Mouse (Mus musculus) forebrain, embryonic 13.5 days (tissue): ENCODE results near the gene Tnni3. TPM values are rescaled to one million over a fixed set of nuclear protein-coding genes. Genes with fewer than 3 reads are reported as not detected.
"Not testable (repeated sequence)": the region's sequence is repeated elsewhere in the genome, so short reads cannot be mapped to it uniquely, and the experiment has no call there.

Experiments
- ATAC-seq: fragments of 200-750 bp; cut with Nextera tagmentation; 2 replicates; pipeline ENCODE4 v1.8.0; 2017
- H3K27ac ChIP-seq: fragments of 300-500 bp; sonication (generic); 2 replicates; pipeline ENCODE4 v1.5.1; 2015; ENCODE audit warnings: inconsistent platforms, mild to moderate bottlenecking, moderate library complexity
- H3K27me3 ChIP-seq: fragments of 300-500 bp; sonication (generic); 2 replicates; pipeline ENCODE4 v1.6.1; 2015; ENCODE audit warnings: mild to moderate bottlenecking, inconsistent platforms
- H3K36me3 ChIP-seq: fragments of 300-500 bp; sonication (generic); 2 replicates; pipeline ENCODE4 v1.6.1; 2015; ENCODE audit warnings: mild to moderate bottlenecking, inconsistent platforms; ENCODE audit not compliant: poor library complexity, severe bottlenecking
- H3K4me1 ChIP-seq: fragments of 300-500 bp; sonication (generic); 2 replicates; pipeline ENCODE4 v1.6.1; 2015; ENCODE audit warnings: inconsistent platforms
- H3K4me2 ChIP-seq: fragments of 300-500 bp; sonication (generic); 2 replicates; pipeline ENCODE4 v1.6.1; 2015; ENCODE audit warnings: inconsistent platforms, mild to moderate bottlenecking, moderate library complexity
- H3K4me3 ChIP-seq: fragments of 300-500 bp; sonication (generic); 2 replicates; pipeline ENCODE4 v1.5.1; 2015; ENCODE audit warnings: mild to moderate bottlenecking, inconsistent platforms
- H3K9ac ChIP-seq: fragments of 300-500 bp; sonication (generic); 2 replicates; pipeline ENCODE4 v1.6.1; 2015; ENCODE audit warnings: mild to moderate bottlenecking, inconsistent platforms
- H3K9me3 ChIP-seq: fragments of 300-500 bp; sonication (generic); replicated peaks from 2 replicates; pipeline ENCODE4 v1.6.1; 2016; ENCODE audit warnings: inconsistent platforms
- WGBS: fragments of 180-500 bp; shearing (Covaris S2); methylation state at CpG from one replicate; pipeline ENCODE4 v1.1.7; 2015; 5-methylcytosine and 5-hydroxymethylcytosine counted together
- polyA plus RNA-seq: library from polyadenylated mRNA; unstranded; fragments of >200 nt; fragmentation: Nextera tagmentation; extraction: Ambion mirVana; gene quantifications from 2 replicates; pipeline ENCODE4 v1.2.1, GENCODE M21; 2015

Tnni3 gene
- polyA plus RNA-seq = 0.89 and 4.9 TPM in 2 replicates

- WGBS = 64% methylated on average over 15 of the region's 15 CpGs
- ATAC-seq, H3K27ac ChIP-seq, H3K36me3 ChIP-seq, H3K4me2 ChIP-seq, H3K4me3 ChIP-seq, H3K9me3 ChIP-seq, H3K9ac ChIP-seq: not testable (repeated sequence)
- H3K27me3 ChIP-seq = peaks cover 31% of the 10 kb centered on the region
- H3K4me1 ChIP-seq = peaks cover 21% of the 10 kb centered on the region
Measured at GRCm38 (mm10) chr7:4524212-4524922, at the start of gene Tnni3. TSS of gene Tnni3 (minus strand) at chr7:4524229.

- ATAC-seq, H3K9ac ChIP-seq, H3K36me3 ChIP-seq, H3K4me3 ChIP-seq, H3K27me3 ChIP-seq, H3K4me2 ChIP-seq, H3K4me1 ChIP-seq, H3K27ac ChIP-seq, H3K9me3 ChIP-seq: not testable (repeated sequence)
- WGBS = 68% methylated on average over 2 of the region's 2 CpGs
Measured at GRCm38 (mm10) chr7:4572361-4572760, 48.3 kb upstream of the Tnni3 start.

- no peaks in the 10 kb centered on the region for H3K36me3 ChIP-seq
- no peak for ATAC-seq
- H3K27ac ChIP-seq = no peak overlapping the region
- 93% methylated on average over 3 of the region's 3 CpGs for WGBS
- H3K9me3 ChIP-seq = no peaks in the 10 kb centered on the region
- no peak overlapping the region for H3K9ac ChIP-seq
- no peaks in the 10 kb centered on the region for H3K4me1 ChIP-seq
- H3K4me3 ChIP-seq = no peak overlapping the region
- no peak overlapping the region for H3K4me2 ChIP-seq
- H3K27me3 ChIP-seq = no peaks in the 10 kb centered on the region
Measured at GRCm38 (mm10) chr7:4562660-4563059, 38.6 kb upstream of the Tnni3 start.

GRCm38 (mm10) chr7:4557167-4557560, 33.1 kb upstream of the Tnni3 start:
- Histone ChIP-seq H3K36me3 (no peaks in the 10 kb centered on the region), H3K9me3 (no peaks in the 10 kb centered on the region), H3K4me2 (peak overlapping the region; percentile 26), H3K4me3 (no peak overlapping the region), H3K9ac (no peak overlapping the region), H3K4me1 (no peaks in the 10 kb centered on the region), H3K27me3 (peaks cover 2% of the 10 kb centered on the region; the same call in 1 of the 2 replicates), H3K27ac (no peak overlapping the region)
- ATAC-seq = peak; percentile 54; the same call in 1 of the 2 replicates
- 76% methylated on average over 6 of the region's 6 CpGs for WGBS

- Histone ChIP-seq H3K9me3 (no peaks in the 10 kb centered on the region), H3K4me1 (no peaks in the 10 kb centered on the region), H3K27ac (no peak overlapping the region), H3K36me3 (no peaks in the 10 kb centered on the region), H3K9ac (no peak overlapping the region), H3K4me3 (no peak overlapping the region), H3K4me2 (peak overlapping the region; percentile 26), H3K27me3 (peaks cover 2% of the 10 kb centered on the region; the same call in 1 of the 2 replicates)
- peak; percentile 96 for ATAC-seq
- 22% methylated on average over 15 of the region's 15 CpGs for WGBS
Measured at GRCm38 (mm10) chr7:4556256-4557166, 32.5 kb upstream of the Tnni3 start.

GRCm38 (mm10) chr7:4547221-4547641, 23.2 kb upstream of the Tnni3 start, which contains the start of gene Syt5:
TSS of gene Syt5 (minus strand) at chr7:4547541.
- 4% methylated on average over 33 of the region's 33 CpGs for WGBS

GRCm38 (mm10) chr7:4546591-4547131, 22.6 kb upstream of the Tnni3 start:
- H3K4me2 ChIP-seq = peak overlapping the region; percentile 78
- H3K36me3 ChIP-seq = peaks cover 5% of the 10 kb centered on the region; the same call in 1 of the 2 replicates
- H3K4me3 ChIP-seq = peak overlapping the region; percentile 46
- peaks cover 17% of the 10 kb centered on the region for H3K4me1 ChIP-seq
- H3K27me3 ChIP-seq = no peaks in the 10 kb centered on the region
- no peaks in the 10 kb centered on the region for H3K9me3 ChIP-seq
- H3K9ac ChIP-seq = peak overlapping the region; percentile 62
- peak overlapping the region; percentile 67 for H3K27ac ChIP-seq
- ATAC-seq = peak; percentile 91
- 0% methylated on average over 26 of the region's 26 CpGs for WGBS

More at GRCm38 (mm10) chr7:4547221-4547641, 23.2 kb upstream of the Tnni3 start, which contains the start of gene Syt5:
- Histone ChIP-seq H3K36me3 (0 out of 2 replicates have a peak, but pooled peaks cover under 1% of the 10 kb centered on the region), H3K9me3 (no peaks in the 10 kb centered on the region), H3K9ac (peak within 1 kb of the TSS; percentile 62), H3K4me3 (peak within 1 kb of the TSS; percentile 46), H3K27ac (peak within 1 kb of the TSS; percentile 67), H3K27me3 (no peaks in the 10 kb centered on the region), H3K4me1 (peaks cover 17% of the 10 kb centered on the region), H3K4me2 (peak within 1 kb of the TSS; percentile 78)
- peak; percentile 84 for ATAC-seq

GRCm38 (mm10) chr7:4546050-4546449, 22.0 kb upstream of the Tnni3 start:
- Histone ChIP-seq H3K4me2 (peak overlapping the region; percentile 78), H3K9me3 (no peaks in the 10 kb centered on the region), H3K27me3 (no peaks in the 10 kb centered on the region), H3K9ac (peak overlapping the region; percentile 62), H3K4me1 (peaks cover 17% of the 10 kb centered on the region), H3K4me3 (peak overlapping the region; percentile 46), H3K36me3 (peaks cover 11% of the 10 kb centered on the region; the same call in 1 of the 2 replicates), H3K27ac (peak overlapping the region; percentile 67)
- 75% methylated on average over 15 of the region's 15 CpGs for WGBS
- peak; percentile 26 for ATAC-seq

GRCm38 (mm10) chr7:4542013-4542412, 18.0 kb upstream of the Tnni3 start:
- peaks cover 13% of the 10 kb centered on the region for H3K4me1 ChIP-seq
- no peak for ATAC-seq
- no peak overlapping the region for H3K4me2 ChIP-seq
- no peak overlapping the region for H3K9ac ChIP-seq
- H3K4me3 ChIP-seq = no peak overlapping the region
- no peaks in the 10 kb centered on the region for H3K9me3 ChIP-seq
- H3K27me3 ChIP-seq = no peaks in the 10 kb centered on the region
- WGBS = 46% methylated on average over 17 of the region's 17 CpGs
- H3K27ac ChIP-seq = no peak overlapping the region
- H3K36me3 ChIP-seq = peaks cover 27% of the 10 kb centered on the region; the same call in 1 of the 2 replicates

- Histone ChIP-seq H3K4me2 (no peak overlapping the region), H3K36me3 (peaks cover 27% of the 10 kb centered on the region; the same call in 1 of the 2 replicates), H3K27me3 (no peaks in the 10 kb centered on the region), H3K4me1 (peaks cover 10% of the 10 kb centered on the region), H3K9ac (no peak overlapping the region), H3K27ac (no peak overlapping the region), H3K4me3 (no peak overlapping the region), H3K9me3 (no peaks in the 10 kb centered on the region)
- 67% methylated on average over 5 of the region's 5 CpGs for WGBS
- ATAC-seq = no peak
Measured at GRCm38 (mm10) chr7:4541344-4541743, 17.3 kb upstream of the Tnni3 start.

- no peak overlapping the region for H3K4me3 ChIP-seq
- no peak overlapping the region for H3K4me2 ChIP-seq
- H3K9me3 ChIP-seq = no peaks in the 10 kb centered on the region
- H3K36me3 ChIP-seq = peaks cover 27% of the 10 kb centered on the region; the same call in 1 of the 2 replicates
- H3K4me1 ChIP-seq = no peaks in the 10 kb centered on the region
- H3K27me3 ChIP-seq = no peaks in the 10 kb centered on the region
- H3K27ac ChIP-seq = no peak overlapping the region
- H3K9ac ChIP-seq = no peak overlapping the region
- ATAC-seq = no peak
- WGBS = 97% methylated on average over 2 of the region's 2 CpGs
Measured at GRCm38 (mm10) chr7:4539019-4539418, 15.0 kb upstream of the Tnni3 start.
